Mouse (Mus musculus) T-helper 17 cell (primary cell): ENCODE results near the gene Eef1e1.
"Not testable (repeated sequence)": the region's sequence is repeated elsewhere in the genome, so short reads cannot be mapped to it uniquely, and the experiment has no call there.

Experiments used
- in situ Hi-C, 2 experiments: fragments of 300-600 bp; cut with MboI, MseI; formaldehyde crosslinking; loops; 1 replicate in 1 of 2; 2 replicates in 1 of 2; pipeline ENCODE4 v1.15.1; 2025; ENCODE audit warnings: high pct_unique_total_duplicates in 2 of 2

Eef1e1 gene

DNA sequence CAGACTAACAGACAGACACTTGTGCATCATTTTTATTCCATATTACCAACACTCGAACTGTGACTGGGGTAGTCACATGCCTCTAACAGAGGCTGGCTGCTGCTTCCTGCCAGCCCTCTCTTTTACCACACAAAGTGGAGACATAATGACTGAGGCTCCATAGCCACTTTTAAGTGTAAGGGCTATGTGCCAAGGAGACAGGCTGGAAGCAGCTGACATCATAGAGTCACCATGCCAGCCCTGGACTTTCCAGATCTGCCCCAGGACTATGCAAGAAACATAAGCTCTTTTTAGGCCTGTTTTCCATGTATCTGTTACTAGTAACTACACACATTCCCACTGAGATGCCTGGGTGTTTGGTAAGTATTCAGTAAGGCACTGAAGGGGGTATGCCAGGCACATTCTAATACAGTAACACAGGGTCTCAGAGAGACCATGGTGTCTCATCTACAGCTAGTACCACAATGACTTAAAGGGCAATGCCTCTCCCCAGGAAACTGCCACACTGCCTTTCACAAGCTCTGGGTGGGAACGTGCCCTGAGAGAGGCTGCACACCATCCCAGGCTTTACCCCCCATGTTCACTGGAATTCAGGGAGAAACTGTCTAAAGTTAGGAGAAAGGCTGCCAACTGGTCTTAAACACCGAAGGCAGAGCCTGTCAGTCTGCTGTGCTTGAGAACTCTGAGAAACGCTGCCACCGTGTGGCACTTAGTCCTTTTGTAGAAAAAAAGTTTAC is 33.2 kb downstream of the Eef1e1 start:
- in situ Hi-C loops = no loop called here

DNA sequence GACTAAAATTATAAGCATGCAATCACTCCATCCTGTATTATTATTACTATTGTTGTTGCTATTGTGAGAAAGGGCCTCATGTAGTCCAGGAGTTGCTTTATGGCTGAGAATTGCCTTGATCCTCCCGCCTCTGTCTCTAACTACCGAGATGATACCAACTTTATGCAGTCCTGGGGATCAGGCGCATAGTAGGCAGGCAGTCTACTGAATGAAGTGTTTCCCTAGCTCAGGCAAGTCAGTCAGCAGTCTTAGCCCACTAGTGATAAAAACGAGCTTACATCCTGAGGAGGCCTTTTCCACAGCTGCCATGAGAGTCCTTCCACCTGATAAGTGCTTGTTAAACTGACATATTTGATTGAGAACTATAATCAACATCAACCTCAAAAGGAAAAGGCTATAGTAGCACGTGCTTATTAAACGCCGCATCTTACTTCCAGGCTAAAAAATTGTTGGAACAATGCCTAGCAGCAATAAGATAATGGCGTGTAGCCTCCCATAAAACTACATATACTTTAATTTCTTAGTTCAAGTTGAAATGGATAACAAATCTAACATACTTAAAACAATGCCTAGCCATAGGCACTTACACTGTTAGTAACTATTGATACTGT is 34.5 kb downstream of the Eef1e1 start:
- in situ Hi-C loops = no loop called here

DNA sequence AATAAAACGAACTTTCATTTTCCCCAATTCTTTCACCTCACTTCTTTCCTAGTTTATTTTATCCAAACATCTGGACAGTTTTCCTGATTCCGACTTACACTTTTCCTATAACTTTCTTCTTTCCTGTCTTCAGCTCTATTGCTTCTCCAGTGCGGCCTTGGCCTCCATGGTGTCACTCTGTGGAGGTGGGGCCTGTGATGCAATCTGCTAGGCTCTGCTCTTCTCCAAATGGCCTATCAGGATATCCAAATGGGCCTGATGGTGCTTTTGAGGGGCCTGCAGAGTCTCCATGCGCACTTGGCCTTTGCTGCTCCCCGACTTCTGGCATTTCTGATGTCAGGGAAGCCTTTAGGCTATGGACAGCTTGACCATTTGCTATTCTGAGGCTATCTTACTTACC is 35.6 kb downstream of the Eef1e1 start:
- in situ Hi-C loops = no loop called here

DNA sequence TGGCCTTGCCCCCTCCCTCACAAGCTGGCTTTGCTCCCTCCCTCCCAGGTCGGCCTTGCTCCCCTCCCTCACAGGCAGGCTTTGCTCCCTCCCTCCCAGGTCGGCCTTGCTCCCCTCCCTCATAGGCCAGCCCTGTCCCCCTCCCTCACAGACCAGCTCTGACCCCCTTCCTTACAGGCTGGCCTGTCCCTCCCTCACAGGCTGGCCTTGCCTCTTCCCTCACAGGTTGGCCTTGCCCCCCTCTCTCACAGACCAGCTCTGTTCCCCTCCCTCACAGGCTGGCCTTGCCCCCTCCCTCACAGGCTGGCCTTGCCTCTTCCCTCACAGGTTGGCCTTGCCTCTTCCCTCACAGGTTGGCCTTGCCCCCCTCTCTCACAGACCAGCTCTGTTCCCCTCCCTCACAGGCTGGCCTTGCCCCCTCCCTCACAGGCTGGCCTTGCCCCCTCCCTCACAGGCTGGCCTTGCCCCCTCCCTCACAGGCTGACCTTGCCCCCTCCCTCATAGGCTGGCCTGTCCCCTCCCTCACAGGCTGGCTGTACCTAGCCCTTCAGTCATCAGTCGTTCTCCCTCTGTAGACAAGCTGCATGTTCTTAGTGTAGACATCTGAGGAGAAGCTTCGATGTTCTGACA is 40.7 kb downstream of the Eef1e1 start:
- in situ Hi-C loops = not testable (repeated sequence)

DNA sequence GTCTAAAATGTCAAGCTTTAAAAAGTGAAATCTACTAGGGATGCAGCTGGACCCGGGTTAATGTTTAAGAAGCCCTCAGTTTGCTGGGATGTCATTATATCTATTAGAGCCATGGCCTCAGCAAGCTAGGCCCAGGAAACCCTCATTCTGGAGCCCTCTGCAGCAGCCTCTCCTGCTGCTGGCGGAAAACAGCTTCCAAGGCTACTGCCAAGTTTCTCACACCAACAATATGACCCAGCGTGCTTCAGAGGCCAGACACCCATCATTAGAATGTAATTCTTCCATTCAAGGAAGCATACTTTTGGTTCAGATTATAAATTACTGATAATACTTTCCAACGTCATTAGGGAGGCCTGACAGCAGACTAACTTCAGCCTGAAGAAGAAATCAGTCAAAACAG is 42.0 kb downstream of the Eef1e1 start:
- in situ Hi-C loops = no loop called here

DNA sequence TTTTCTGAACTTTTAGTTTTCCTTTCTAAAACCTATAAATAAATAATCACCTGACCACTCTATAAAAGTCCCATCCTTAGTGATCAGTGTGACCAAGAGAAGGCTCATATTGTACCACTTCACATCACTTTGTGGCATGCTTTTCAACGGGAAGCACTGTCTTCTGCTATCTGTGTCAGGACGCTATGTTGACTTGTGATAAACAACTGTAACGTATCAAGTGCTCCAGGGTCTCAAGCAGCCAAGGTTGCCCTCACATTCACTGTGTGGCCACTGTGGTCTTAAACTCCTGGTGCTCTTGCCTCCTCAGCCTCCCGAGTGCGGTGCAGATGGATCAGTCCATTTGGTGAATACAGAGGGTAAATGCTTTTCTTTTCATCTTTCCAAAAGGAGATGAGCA is 43.2 kb downstream of the Eef1e1 start:
- in situ Hi-C loops = no loop called here

DNA sequence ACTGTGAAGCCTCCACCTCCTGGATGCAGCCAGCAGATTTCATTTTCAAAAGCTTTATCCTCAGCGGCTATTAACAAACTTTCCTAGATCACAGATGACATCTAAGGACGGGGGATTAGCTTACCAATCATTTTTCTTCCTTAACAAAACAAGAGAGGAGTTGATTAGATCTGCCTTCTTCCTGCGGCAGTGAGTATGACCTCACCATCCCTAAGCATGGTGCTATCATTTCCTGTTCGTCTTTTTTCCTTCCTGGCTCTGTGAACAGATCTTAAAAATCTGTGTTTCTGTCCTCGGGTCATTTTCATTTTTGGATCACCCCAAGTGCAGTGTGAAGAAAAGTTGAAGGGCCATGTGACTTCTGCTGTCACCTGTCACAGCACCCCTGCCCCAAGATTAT is 44.6 kb downstream of the Eef1e1 start:
- in situ Hi-C loops = no loop called here

DNA sequence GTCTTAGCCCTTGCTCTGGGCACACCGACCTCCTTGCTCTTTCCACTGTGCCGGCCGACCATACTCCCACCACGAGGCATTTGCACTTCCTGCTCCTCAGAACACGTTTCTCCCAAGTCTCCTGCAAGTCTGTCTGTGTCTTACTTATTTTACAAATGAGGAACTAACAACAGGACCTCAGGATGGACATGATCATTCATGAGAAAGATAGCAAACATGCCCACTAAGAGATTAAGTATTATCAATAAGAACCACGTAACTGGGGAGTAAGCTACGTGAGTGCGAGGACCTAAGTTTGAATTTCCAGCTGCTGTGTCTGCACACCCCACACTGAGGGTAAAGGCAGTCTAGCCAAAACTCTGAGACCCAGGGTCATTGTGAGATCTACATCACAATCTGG is 45.3 kb downstream of the Eef1e1 start:
- in situ Hi-C loops = no loop called here

DNA sequence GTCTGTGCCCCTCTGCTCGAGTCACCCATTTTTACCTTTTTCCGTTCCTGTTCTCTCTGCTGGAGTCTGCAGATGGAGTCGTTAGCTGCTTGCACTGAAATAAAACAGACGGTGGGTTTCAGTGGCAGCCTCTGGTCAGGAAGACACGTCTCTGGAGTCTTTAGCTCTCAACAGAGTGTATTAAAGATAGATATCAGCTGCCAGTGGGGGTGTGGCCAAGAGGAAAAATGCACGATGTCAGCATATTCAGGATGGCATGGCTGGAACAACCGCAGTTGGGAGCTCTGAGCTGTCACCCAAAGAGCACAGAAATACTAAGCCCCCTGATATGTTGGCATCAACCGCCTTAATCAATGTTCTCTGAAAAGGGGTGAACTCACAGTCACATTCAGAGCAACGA is 46.2 kb downstream of the Eef1e1 start:
- in situ Hi-C loops = no loop called here

DNA sequence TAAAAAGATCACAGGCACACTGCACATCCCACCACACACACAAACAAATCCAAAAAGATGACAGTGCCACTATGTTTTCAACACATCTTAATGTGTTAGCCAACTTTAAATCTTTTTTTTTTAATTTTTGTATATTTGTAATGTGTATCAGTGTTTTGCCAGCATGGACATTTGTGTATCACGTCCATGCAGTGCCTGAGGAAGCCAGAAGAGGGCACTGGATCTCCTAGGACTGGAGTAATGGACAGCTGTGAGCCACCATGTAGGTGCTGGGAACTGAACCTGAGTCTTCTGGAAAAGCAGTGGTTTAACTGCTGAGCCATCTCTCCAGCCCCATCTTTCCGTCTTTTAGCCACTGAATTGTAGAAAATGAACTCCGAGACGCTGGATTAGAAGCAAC is 46.7 kb downstream of the Eef1e1 start:
- in situ Hi-C loops = no loop called here

DNA sequence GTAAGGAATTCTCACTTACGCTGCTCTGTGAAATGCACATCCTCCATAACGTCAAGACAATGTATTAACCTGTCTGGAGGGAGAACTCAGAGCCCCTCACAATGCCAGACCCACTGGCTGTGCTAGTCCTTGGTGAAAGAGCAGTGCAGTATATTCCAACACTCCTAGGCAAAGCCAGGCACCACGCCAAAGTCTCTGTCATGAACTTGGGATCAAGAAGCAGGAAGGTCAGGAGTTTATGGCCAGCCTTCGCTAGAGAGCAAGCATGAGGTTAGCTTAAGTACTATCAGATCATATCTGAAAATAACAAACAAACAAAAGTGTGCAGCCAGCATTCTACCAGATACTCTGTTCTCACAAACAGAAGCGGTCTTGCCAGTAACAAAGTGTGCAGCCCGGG is 48.5 kb downstream of the Eef1e1 start:
- in situ Hi-C loops = no loop called here

DNA sequence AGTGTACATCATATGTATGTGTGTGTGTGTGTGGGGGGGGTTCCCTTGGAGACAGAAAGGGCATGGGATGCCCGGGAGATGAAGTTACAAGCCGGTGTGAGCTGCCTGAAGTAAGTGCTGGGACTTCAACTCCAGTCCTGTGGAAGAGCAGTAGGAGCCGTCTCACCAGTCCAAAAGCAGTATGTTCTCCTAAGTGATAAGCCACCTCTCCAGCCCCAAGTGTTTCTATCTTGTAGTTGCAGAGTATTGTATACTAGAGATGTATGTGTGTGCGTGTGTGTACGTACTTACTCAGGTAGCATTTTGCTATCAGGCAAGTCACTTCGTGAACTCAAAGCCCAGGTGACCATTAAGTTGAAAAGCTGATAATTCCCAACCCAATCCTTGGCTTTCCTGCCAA is 51.7 kb downstream of the Eef1e1 start:
- in situ Hi-C loops = no loop called here

DNA sequence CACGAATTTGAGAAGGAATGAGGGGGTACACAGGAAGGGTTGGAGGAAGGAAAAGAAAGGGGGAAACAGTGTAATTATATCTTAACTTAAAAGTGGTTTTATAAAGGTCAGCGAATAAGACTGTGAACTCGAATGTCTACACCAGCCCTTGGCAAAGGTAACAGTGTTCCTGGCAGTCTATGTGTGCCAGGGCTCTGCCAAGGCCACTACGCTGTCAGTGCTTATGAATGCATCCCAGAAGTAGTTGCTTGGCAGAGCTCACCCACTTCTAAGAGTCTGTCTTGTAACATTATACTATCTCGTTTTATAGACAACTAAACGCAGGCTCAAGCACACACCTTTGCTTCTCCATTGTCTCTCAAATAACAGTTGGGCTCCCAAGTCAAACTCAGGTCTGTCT is 53.5 kb downstream of the Eef1e1 start:
- in situ Hi-C loops = no loop called here

DNA sequence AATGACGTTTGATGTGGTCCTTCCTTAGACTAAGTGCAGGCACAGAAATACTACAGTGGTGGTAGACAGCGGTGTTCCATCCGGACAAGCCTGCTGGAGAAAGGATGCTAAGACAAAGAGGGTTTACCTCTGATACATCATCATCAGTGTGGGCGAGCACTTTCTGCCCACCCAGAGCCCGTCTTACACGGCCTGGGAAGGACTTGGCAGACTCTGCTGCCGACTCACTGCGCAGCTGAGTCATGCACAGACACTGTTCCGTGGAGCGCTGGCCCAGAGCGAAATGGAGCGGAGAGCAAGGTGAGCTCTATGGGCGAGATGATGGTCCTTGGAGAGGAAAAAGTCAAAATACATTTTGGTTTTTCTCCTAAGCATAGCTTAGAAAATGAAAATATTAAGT is 55.9 kb downstream of the Eef1e1 start:
- in situ Hi-C loops = no loop called here

DNA sequence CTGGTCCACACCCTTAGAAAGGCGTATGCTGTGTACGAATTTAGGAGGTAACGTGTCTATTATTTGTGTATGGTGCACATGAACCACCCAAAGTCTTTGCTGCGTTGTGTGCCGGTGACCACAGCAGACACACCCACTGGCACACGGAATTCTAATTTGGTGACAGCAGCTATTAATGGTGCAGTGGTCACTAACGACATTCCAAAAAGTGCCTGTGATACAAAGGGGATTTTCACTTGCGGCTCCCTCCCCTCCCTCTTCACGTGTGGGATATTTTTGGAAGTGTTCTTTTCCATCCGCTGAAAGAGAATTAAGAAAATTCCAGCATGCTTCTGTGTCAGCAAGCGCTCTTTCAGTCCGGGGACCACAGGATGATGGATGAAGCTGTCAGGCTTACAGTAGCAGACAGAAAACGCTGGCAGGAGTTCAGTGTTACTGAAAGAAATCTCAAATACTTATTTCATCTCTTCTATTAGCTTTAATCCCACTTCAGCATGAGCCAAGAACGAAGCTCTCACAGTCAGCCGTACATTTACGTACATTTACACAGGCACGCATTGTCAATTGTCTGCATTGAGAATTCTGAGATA is 56.5 kb downstream of the Eef1e1 start:
- in situ Hi-C loops = no loop called here

DNA sequence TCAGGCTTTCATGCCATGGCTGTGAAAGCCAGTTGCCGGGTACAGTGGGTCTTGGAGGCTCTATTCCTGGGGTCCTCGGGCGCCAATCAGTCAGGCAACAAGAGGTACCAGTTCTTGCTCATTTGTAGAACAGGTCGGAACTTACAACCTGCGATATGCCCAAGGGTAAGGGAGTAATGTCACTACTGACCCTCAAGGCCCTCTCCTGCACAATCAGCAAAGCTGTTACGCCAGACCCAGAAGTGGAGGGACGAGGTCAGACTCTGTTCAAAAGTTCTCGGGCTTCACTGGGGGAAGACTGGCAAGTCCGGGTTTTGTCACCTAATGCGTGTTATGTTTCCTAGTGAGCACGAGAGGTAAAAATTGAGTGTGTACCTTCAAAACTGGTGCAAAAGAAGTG is 58.0 kb downstream of the Eef1e1 start:
- in situ Hi-C loops = no loop called here

DNA sequence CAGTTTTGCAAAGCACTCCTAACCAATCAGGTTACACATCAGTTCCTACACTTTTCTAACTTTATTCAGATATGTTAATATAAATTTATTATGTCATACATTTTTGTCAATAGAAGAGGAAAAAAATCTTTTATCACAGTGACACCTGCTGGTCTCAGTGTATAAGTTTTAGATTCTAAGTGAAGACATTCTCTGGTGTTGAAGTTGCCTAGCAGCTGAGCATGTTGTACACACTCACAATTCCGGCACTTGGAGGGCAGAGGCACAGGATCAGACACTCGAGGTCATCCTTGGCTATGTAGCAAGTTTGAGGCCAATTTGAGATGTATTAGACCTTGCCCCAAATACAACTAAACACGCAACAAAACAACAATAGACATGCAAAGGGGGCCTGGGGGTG is 61.8 kb downstream of the Eef1e1 start:
- in situ Hi-C loops = no loop called here

DNA sequence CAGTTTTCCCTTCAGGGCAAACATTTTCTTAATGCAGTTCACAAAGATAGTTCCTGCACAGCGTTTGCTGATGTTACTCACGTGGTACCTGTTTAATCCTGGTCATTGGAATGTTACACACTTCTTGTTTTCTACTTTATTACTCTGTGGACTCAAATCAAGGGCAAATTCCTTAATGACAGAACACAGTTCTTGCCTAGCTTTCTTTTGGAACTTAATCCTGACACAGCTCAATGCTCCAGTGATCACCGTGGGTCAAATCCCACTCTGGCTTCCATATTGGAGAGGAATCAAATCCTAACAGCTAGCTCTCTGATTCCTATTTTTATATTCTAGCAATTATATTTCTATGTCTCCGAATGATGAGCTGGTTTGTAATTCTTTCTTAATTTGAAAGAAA is 62.4 kb downstream of the Eef1e1 start:
- in situ Hi-C loops = no loop called here
